Mouse (Mus musculus) yolk sac, embryonic 10.5 days (tissue): ENCODE data around the gene Tnfsf12.
"Not testable (repeated sequence)": the region's sequence is repeated elsewhere in the genome, so short reads cannot be mapped to it uniquely, and the experiment has no call there.

Experiments
- DNase-seq: peaks from one replicate; pipeline ENCODE4 v3.0.0-alpha.2; 2017; ENCODE audit warnings: low spot score

Tnfsf12 gene

GRCm38 (mm10) chr11:69703814-69704612 is 8.4 kb upstream of the Tnfsf12 start:
- DNase-seq, result no peak

- DNase-seq, result not testable (repeated sequence)
These were observed 7.7 kb upstream of the Tnfsf12 start for GRCm38 (mm10) chr11:69703381-69703780.

GRCm38 (mm10) chr11:69702886-69703285 is 7.2 kb upstream of the Tnfsf12 start:
- not testable (repeated sequence) for DNase-seq

- DNase-seq, result no peak
These were observed 3.9 kb upstream of the Tnfsf12 start for GRCm38 (mm10) chr11:69699595-69699994.

- DNase-seq, result no peak
These were observed 2.9 kb upstream of the Tnfsf12 start for GRCm38 (mm10) chr11:69698574-69698973.

GRCm38 (mm10) chr11:69697396-69697795 is 1.7 kb upstream of the Tnfsf12 start:
- no peak for DNase-seq

GRCm38 (mm10) chr11:69695046-69695360 is 646 bp downstream of the Tnfsf12 start:
- no peak for DNase-seq

GRCm38 (mm10) chr11:69693421-69693965 is 2.2 kb downstream of the Tnfsf12 start:
- no peak for DNase-seq

- DNase-seq, result peak; percentile 60
These were observed 2.8 kb downstream of the Tnfsf12 start for GRCm38 (mm10) chr11:69692863-69693262.

- DNase-seq, result no peak
These were observed 3.3 kb downstream of the Tnfsf12 start for GRCm38 (mm10) chr11:69692196-69692811.

- no peak for DNase-seq
These were observed 5.8 kb downstream of the Tnfsf12 start for GRCm38 (mm10) chr11:69689891-69690290.

GRCm38 (mm10) chr11:69687061-69687460 is 8.6 kb downstream of the Tnfsf12 start:
- DNase-seq, result no peak

- DNase-seq, result no peak
These were observed 9.3 kb downstream of the Tnfsf12 start for GRCm38 (mm10) chr11:69686377-69686776.

GRCm38 (mm10) chr11:69685526-69686148 is 10.0 kb downstream of the Tnfsf12 start, which contains the start of gene Tnfsf13:
Gene Tnfsf13, minus strand, starts transcription at chr11:69685784.
- DNase-seq, result no peak

GRCm38 (mm10) chr11:69684936-69685335 is 10.7 kb downstream of the Tnfsf12 start:
- DNase-seq, result no peak

- DNase-seq, result no peak
These were observed 11.4 kb downstream of the Tnfsf12 start for GRCm38 (mm10) chr11:69684128-69684745.

- no peak for DNase-seq
These were observed 12.1 kb downstream of the Tnfsf12 start for GRCm38 (mm10) chr11:69683576-69683975.

- DNase-seq, result peak; percentile 83
These were observed 12.7 kb downstream of the Tnfsf12 start for GRCm38 (mm10) chr11:69682840-69683533.

GRCm38 (mm10) chr11:69682209-69682839 is 13.3 kb downstream of the Tnfsf12 start:
- DNase-seq, result no peak

GRCm38 (mm10) chr11:69681314-69682208 is 14.1 kb downstream of the Tnfsf12 start, which contains the start of gene Senp3:
Gene Senp3, minus strand, starts transcription at chr11:69682084.
- peak; percentile 97 for DNase-seq
